Mouse (Mus musculus) G1E (cell line): ENCODE measurements around the gene Nudcd3.

Experiments used
- CTCF ChIP-seq: IDR thresholded peaks from 2 replicates; pipeline ENCODE4 v1.5.1; 2012; ENCODE audit warnings: low read depth, low read length, inconsistent platforms, mixed read lengths
- TAL1 ChIP-seq: conservative IDR thresholded peaks from 2 replicates; pipeline ENCODE4 v1.6.1; 2012; ENCODE audit warnings: low read depth, low read length, inconsistent platforms, mixed read lengths

DNA sequence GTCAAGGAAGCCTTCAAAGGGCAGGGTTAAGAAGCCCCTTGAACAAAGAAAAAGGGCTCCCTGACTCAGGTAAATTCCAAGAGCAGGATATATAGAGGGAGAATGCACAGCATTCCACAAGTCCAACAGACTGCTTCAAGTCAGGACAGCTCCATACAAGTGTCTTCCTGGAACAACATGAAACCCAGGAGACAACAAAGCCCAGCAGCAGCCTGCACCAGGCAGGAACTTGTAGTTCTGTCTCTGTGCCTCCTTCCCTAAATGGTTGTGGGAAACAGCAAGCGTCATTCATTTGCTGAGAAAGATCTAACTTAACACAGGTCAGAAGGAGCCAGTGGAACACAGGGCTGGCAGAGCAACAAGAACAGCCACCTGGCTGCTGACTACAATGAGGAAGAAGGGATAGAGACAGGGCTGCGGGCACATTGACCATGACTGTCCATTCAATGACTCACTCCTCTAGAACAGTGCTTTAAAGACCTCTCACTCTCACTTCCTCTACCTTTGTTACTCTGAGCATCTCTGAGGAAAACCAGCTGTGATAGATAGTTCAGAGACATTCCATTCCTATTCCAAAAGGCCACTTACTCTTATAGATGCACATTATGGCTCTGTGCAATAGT is 31.1 kb downstream of the Nudcd3 start:
- no peak for TF ChIP-seq CTCF
- no peak for TF ChIP-seq TAL1
